Mouse (Mus musculus): ENCODE results near the gene Sirpa. TPM values are rescaled to one million over a fixed set of nuclear protein-coding genes. Genes with fewer than 3 reads are reported as not detected.

Gene Sirpa
- total and polyA plus RNA-seq, 3 experiments: not detected

Other genes starting within 250 kb of the Sirpa start
- 0.12 and 0.20 TPM in 2 replicates for gene Il1b, start 221.7 kb upstream of the Sirpa start, total RNA-seq (2012; rRNA removed)
- under 1 TPM in 1 of 2 experiments, not detected in 1; 0.26 TPM for gene Il1b, start 221.7 kb upstream of the Sirpa start, polyA plus RNA-seq (2012; ENCODE audit: insufficient read depth in 1 of 2, insufficient read length in 2 of 2, low read depth in 1 of 2, low replicate concordance in 2 of 2, missing spikeins in 1 of 2)
- gene F830045P16Rik, start 56.2 kb upstream of the Sirpa start, total RNA-seq (2012; rRNA removed): not detected in 2 replicates
- gene F830045P16Rik, start 56.2 kb upstream of the Sirpa start, polyA plus RNA-seq (2012; ENCODE audit: insufficient read depth in 1 of 2, insufficient read length in 2 of 2, low read depth in 1 of 2, low replicate concordance in 2 of 2, missing spikeins in 1 of 2): not detected
- gene Pdyn, start 107.0 kb downstream of the Sirpa start, total RNA-seq (2012; rRNA removed): not detected in 2 replicates
- gene Pdyn, start 107.0 kb downstream of the Sirpa start, polyA plus RNA-seq (2012; ENCODE audit: insufficient read depth in 1 of 2, insufficient read length in 2 of 2, low read depth in 1 of 2, low replicate concordance in 2 of 2, missing spikeins in 1 of 2): under 1 TPM in 1 of 2 experiments, not detected in 1; 0.19 TPM
- gene Stk35, start 207.7 kb downstream of the Sirpa start, total RNA-seq (2012; rRNA removed): 7.6 and 8.7 TPM in 2 replicates
- gene Stk35, start 207.7 kb downstream of the Sirpa start, polyA plus RNA-seq (2012; ENCODE audit: insufficient read depth in 1 of 2, insufficient read length in 2 of 2, low read depth in 1 of 2, low replicate concordance in 2 of 2, missing spikeins in 1 of 2): 10 to 100 TPM; 26.6 to 28.6 TPM